Mouse (Mus musculus) CH12.LX (cell line): Measurements from ENCODE around the gene Rnf214.

Experiments used
- CTCF ChIP-seq, 2 experiments: IDR thresholded peaks in 1 of 2; conservative IDR thresholded peaks in 1 of 2; 2 replicates each; pipeline ENCODE4 v1.5.1; 2011 to 2012; ENCODE audit warnings: low read depth in 2 of 2, low read length in 2 of 2, improper control_type of control experiment in 1 of 2, inconsistent platforms in 1 of 2, mild to moderate bottlenecking in 1 of 2, moderate library complexity in 1 of 2
- EP300 ChIP-seq: IDR thresholded peaks from 2 replicates; pipeline ENCODE4 v1.6.1; 2011; ENCODE audit warnings: low read length, improper control_type of control experiment
- GABPA ChIP-seq: IDR thresholded peaks from 2 replicates; pipeline ENCODE4 v1.6.1; 2012; ENCODE audit warnings: low read depth, low read length, improper control_type of control experiment, inconsistent platforms; ENCODE audit not compliant: insufficient replicate concordance
- IRF4 ChIP-seq: IDR thresholded peaks from 2 replicates; pipeline ENCODE4 v1.6.1; 2014; ENCODE audit warnings: low read depth, mild to moderate bottlenecking, inconsistent platforms, low read length, improper control_type of control experiment
- MAFK ChIP-seq: IDR thresholded peaks from 2 replicates; pipeline ENCODE4 v1.6.1; 2011; ENCODE audit warnings: low read length, improper control_type of control experiment; ENCODE audit not compliant: insufficient replicate concordance
- MAZ ChIP-seq: IDR thresholded peaks from 2 replicates; pipeline ENCODE4 v1.6.1; 2012; ENCODE audit warnings: low read depth, mild to moderate bottlenecking, inconsistent platforms, low read length, improper control_type of control experiment, moderate library complexity
- MYC ChIP-seq: IDR thresholded peaks from 2 replicates; pipeline ENCODE4 v1.6.1; 2011; ENCODE audit warnings: low read depth, mild to moderate bottlenecking, improper control_type of control experiment, low read length
- PAX5 ChIP-seq: IDR thresholded peaks from 2 replicates; pipeline ENCODE4 v1.6.1; 2012; ENCODE audit warnings: low read length, inconsistent platforms, mixed read lengths
- POLR2A ChIP-seq: IDR thresholded peaks from 2 replicates; pipeline ENCODE4 v1.6.1; 2011; ENCODE audit warnings: low read depth, mild to moderate bottlenecking, improper control_type of control experiment, low read length
- SIN3A ChIP-seq: IDR thresholded peaks from 2 replicates; pipeline ENCODE4 v1.6.1; 2012; ENCODE audit warnings: low read length, improper control_type of control experiment, inconsistent platforms
- TCF12 ChIP-seq: IDR thresholded peaks from 2 replicates; pipeline ENCODE4 v1.6.1; 2014; ENCODE audit warnings: low read depth, mild to moderate bottlenecking, inconsistent platforms, low read length, improper control_type of control experiment
- ZKSCAN1 ChIP-seq: IDR thresholded peaks from 2 replicates; pipeline ENCODE4 v1.6.1; 2012; ENCODE audit warnings: low read depth, inconsistent platforms, low read length, improper control_type of control experiment, borderline replicate concordance
- ZMIZ1 ChIP-seq: IDR thresholded peaks from 2 replicates; pipeline ENCODE4 v1.6.1; 2012; ENCODE audit warnings: low read depth, mild to moderate bottlenecking, inconsistent platforms, low read length, improper control_type of control experiment

DNA sequence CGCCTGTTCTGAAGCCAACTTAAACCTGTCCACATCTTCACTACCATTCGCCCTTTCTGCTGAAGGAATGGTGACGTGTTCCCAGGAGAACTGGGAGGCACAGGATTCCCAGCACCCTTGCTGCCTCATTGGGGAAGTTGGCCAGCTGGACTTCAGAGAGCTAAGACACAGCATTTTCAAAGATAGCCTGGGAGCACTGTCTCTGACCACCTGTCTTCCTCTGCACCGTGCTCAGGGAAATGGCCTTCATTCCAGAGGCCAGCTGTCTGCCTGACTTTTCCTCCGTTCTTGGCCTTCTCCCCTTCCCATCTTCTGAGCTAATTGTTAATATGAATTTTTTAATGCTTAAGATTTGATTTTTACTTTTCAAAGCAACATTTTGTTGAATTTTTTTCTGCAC, 22.6 kb upstream of the Rnf214 start:
- TF ChIP-seq ZKSCAN1 (no peak), EP300 (no peak), CTCF (conservative IDR thresholded peaks at IDR 0.05 in 1 of 2, IDR thresholded peaks at IDR 0.05 in 1 of 2; ENCODE audit: low read depth in 2 of 2, low read length in 2 of 2) (no peak), IRF4 (no peak), TCF12 (no peak), POLR2A (no peak), MAFK (no peak), ZMIZ1 (no peak), MYC (no peak), SIN3A (no peak), PAX5 (no peak), MAZ (no peak), GABPA (no peak)
